Mouse (Mus musculus) cerebellum, adult 8-10 months (tissue): ENCODE data around the gene Krtap8-1.

Experiments used
- DNase-seq: peaks from one replicate; pipeline ENCODE4 v3.0.0; 2022

Gene Krtap8-1

DNA sequence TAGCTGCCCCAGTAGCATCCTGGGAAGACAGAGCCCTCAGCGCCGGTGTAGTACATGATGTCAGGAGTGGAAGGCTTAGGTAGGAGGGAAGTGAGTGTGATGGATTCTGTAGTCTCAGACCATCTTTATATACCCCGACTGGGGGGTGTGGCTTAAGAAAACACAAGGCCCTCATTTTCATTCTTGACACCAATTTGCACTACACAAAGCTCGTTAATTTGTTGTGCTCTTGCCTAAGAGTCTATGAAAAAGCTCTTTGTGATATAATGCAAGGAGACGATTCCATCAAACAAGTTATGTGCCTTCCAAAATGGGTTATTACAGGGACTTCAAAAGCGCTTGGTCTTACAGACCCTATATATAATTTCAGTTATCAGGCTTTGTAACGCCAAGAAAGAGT is at the start of gene Krtap8-1:
TSS of gene Krtap8-1 (minus strand) at position 101 of the 400 bp plus-strand sequence.
- DNase-seq, result no peak

DNA sequence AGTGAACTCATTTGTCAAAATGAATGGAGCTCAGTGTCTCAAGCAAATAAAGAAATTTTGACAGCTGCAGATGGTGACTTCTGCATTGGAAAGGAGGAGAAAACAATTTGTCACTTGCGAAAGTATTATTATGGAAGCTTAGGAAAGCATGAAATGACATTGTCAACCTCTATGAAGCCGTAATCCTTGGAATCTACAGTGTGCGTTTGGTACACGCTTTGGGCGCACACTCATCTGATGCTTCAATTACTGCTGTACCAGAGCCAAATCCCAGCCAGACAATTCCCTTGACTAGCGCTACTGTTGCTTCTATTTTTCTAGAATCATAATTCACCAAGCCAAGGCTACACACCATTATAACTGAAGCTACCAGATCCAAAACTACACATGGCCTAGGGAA is 49.6 kb upstream of the Krtap8-1 start:
- no peak for DNase-seq

DNA sequence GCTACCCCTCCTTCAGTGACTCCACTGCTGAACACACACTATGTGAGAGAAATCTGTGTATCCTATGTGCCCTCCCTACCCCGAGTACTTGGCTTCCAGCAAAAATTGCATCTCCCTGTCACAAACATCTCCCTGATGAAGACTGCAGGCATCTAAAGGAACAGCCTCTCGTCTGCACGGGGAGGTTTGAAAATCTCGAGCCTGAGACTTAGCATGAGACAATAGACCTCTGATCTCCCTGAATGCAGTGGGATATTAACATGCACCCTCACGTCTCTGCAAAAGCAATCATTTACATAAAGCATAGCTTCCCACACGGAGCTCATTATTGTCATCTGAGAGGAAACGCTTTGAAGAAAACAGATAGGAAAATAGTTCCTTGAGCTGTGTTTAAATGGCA is 42.8 kb upstream of the Krtap8-1 start:
- DNase-seq, result no peak

- no peak for DNase-seq
Measured at GRCm38 (mm10) chr16:89529846-89530245, 42.1 kb upstream of the Krtap8-1 start.

DNA sequence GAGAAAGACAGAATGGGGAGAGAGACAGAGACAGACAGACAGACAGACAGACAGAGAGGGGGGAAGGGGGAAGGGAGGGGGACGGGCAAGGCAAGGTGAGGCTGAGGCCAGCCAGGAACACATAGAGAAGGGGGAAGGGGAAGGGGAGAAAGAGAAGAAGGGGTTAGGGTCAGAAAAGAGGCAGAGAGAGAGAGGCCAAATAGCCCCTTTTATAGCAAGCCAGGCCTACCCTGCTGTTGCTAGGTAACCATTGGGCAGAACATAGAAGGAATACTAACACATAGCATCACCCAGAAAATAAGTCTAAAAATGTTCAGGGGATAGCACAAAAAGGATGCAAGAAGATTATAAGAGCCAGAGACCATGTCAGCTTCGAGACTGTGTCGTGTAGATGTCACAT is 40.6 kb upstream of the Krtap8-1 start:
- DNase-seq, result no peak

- no peak for DNase-seq
Measured at GRCm38 (mm10) chr16:89520996-89521395, 33.2 kb upstream of the Krtap8-1 start.

- no peak for DNase-seq
Measured at GRCm38 (mm10) chr16:89520555-89520954, 32.8 kb upstream of the Krtap8-1 start.

- DNase-seq, result no peak
Measured at GRCm38 (mm10) chr16:89520091-89520490, 32.3 kb upstream of the Krtap8-1 start.

- peak; percentile 10 for DNase-seq
Measured at GRCm38 (mm10) chr16:89517635-89518034, 29.9 kb upstream of the Krtap8-1 start.

DNA sequence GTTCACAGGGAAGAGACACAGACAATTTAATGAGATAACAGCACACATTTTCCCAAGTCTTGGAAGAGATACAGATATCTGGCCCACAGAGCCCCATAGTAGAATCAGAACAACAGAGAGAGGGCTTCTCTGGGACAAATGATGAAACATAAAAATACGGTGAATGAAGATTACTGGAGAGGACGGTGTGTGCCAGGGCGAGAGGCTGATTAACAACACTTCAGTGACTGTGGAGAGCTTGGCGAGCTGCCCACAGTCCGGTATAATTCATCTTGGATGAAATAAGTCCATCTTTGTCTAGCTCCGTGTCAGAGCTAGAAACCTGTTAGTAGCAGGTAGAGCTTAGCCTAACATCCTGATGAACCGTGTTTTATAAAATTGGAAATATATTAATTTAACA is 25.7 kb upstream of the Krtap8-1 start:
- no peak for DNase-seq

DNA sequence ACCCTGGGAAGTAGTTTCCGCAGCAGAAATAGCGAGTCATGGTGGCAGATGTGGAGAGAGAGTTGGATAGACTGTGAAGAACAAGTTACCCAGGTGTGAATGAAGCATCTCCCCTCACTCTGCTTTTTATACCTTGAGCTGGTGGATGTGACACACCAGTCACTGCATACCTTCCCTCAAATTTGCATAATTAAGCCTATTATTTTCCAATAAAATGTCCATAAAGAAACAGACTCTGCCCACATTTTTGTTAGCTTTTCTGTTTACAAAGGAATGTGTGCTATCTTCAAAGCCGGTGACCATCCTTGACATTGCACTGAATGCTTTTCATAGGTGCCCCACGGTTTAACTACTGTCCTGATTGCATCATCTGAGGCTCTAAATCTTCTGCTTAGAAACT is 20.5 kb upstream of the Krtap8-1 start, which contains the start of gene Krtap7-1:
TSS of gene Krtap7-1 (minus strand) at position 101 of the 400 bp plus-strand sequence.
- DNase-seq, result no peak

DNA sequence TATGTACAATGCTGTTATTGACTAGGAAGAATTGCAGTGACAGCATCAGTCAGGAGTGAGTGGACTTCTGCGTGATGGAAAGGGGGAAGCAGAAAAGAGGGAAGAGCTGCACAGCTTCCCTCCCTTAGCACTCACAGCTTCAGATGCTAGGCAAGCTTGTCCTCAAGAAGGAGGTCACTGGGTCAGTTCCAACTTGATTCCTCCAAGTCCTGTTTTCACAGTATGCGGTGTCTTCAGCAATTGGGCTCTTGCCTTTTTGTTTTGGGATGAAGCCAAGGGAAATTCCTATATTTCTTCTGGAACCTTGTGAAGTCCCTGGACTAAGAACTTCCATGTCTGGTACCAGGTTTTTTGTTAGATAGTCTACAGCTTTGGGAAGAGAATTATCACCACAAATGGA is 15.8 kb upstream of the Krtap8-1 start:
- no peak for DNase-seq

DNA sequence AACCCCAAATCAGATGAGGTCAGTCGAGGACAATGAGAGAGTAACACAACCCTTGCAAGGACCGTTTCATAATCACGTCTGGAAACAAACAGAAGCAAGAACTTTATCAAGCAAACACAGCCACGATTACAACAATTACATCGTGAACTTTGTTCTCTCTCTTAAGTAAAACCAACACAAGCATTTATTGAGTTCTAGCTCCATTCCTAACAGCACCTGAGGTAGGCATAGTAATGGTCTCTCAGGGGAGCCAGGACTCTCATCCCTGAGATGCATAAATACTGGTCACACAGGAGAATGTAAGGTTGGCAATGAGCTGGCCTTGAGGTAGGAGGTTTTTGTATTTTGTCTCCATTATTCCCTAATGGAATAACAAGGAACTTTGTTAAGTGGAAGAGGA is 14.1 kb upstream of the Krtap8-1 start:
- DNase-seq, result no peak

- no peak for DNase-seq
Measured at GRCm38 (mm10) chr16:89497002-89497401, 9.2 kb upstream of the Krtap8-1 start.

- DNase-seq, result no peak
Measured at GRCm38 (mm10) chr16:89495394-89496153, 7.8 kb upstream of the Krtap8-1 start.

DNA sequence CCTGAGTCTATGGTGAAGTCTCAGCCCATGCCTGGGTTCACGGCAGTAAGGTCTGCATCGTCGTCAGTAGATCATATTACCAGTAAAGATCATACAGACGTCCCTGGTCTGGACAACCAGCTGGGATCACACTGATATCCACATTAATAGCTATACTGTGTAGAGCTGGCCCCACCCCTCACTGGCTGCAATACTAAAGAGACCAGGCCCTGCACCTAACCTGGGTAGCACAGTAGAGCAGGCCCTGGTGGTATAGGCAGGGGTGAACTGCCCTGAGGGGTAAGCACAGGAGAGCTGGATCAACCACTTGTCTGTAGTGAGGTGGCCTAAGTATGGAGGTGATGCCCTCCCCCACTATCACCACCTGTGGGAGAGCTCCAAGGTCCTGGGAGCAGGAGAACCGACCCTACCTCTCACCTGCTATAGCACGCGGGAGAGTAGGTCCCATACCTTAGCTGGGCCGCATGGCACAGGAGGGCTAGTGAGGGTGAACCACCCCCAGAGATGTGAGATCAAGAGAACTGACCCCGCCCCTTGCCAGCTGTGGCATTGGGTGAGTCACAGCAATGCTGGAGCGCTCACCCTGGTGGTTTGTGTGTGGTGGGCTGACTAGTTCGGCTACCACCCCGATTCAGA is 10.0 kb downstream of the Krtap8-1 start:
- no peak for DNase-seq

GRCm38 (mm10) chr16:89461189-89461588 is 26.6 kb downstream of the Krtap8-1 start:
- no peak for DNase-seq
